26 mouse cellular contexts compared by ENCODE assay signal in the genomic region with DNA sequence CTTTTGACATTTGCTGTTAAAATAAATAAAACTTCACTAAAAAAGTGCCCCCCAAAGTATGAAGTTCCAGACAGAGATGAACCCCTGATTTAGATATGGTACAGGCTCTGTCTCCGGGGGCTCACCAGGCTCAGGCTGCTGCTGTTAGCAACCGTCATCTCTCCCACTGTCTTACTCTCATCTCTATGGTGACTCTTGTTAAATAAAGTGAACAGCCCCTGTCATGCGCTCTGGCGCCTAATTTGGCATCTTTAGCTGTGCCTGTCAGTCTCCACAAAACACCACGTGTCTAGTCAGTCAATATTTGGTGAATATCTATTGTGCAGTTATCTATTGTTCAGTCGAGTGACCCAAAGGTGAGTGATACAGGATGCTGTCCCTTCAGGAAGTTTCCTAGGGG. TPM values are rescaled to one million over a fixed set of nuclear protein-coding genes. Genes with fewer than 3 reads are reported as not detected.
DNase-seq lines count a peak whose midpoint lies in the region; ATAC-seq and TF ChIP-seq lines count a peak whose summit lies in the region.
"Had no signal": no experiment of that assay in that cellular context is flagged by ENCODE, and none has a peak within 500 bp of the region (broad histone marks: within the 10 kb centered on the region; RNA-seq: fewer than 3 reads in every experiment).

No protein-coding gene starts in this region.

- TF ChIP-seq CTCF in layer of hippocampus, adult 2 months (conservative IDR thresholded peaks at IDR 0.05): no peak
- TF ChIP-seq CTCF in brain, embryonic 14.5 days (IDR thresholded peaks at IDR 0.05; ENCODE audit: borderline replicate concordance, extremely low read depth, insufficient read depth, insufficient read length): no peak

- H3K36me3 ChIP-seq in heart, embryonic 12.5 days: no peaks in the 10 kb centered on the region
- H3K36me3 ChIP-seq: embryonic facial prominence, embryonic 10.5 days; embryonic facial prominence, embryonic 13.5 days; heart, embryonic 15.5 days; hindbrain, embryonic 10.5 days had no signal

- H3K4me3 ChIP-seq in heart, embryonic 12.5 days: no peak overlapping the region
- H3K4me3 ChIP-seq in layer of hippocampus, adult 2 months: no peak overlapping the region
- H3K4me3 ChIP-seq: embryonic facial prominence, embryonic 10.5 days; embryonic facial prominence, embryonic 13.5 days; erythroblast, embryonic 14.5 days; forebrain, embryonic 13.5 days; heart, embryonic 15.5 days; hindbrain, embryonic 10.5 days had no signal

- WGBS in heart, embryonic 12.5 days: 62% methylated on average over 6 of the region's 6 CpGs

- H3K4me2 ChIP-seq in heart, embryonic 12.5 days: no peak overlapping the region
- H3K4me2 ChIP-seq: embryonic facial prominence, embryonic 13.5 days; forebrain, embryonic 13.5 days; heart, embryonic 11.5 days; heart, embryonic 15.5 days; hindbrain, embryonic 14.5 days had no signal

- no peak overlapping the region for H3K9ac ChIP-seq in heart, embryonic 12.5 days
- H3K9ac ChIP-seq: embryonic facial prominence, embryonic 13.5 days; forebrain, embryonic 13.5 days; heart, embryonic 15.5 days; hindbrain, embryonic 14.5 days had no signal

- TF ChIP-seq POLR2A in brain, embryonic 14.5 days (IDR thresholded peaks at IDR 0.05; ENCODE audit: borderline replicate concordance, extremely low read depth, insufficient read depth, insufficient read length, poor library complexity, severe bottlenecking): no peak

- H3K9me3 ChIP-seq in heart, embryonic 12.5 days (replicated peaks): no peaks in the 10 kb centered on the region
- H3K9me3 ChIP-seq: embryonic facial prominence, embryonic 10.5 days; embryonic facial prominence, embryonic 13.5 days; heart, embryonic 15.5 days; hindbrain, embryonic 10.5 days had no signal

- peaks cover 14% of the 10 kb centered on the region for H3K4me1 ChIP-seq in heart, embryonic 12.5 days (replicated peaks)

- peak; percentile 81 for DNase-seq in heart, adult 11 months
- DNase-seq in layer of hippocampus, adult 2 months (ENCODE audit: low spot score in 2 of 2): peak in 1 of 2 experiments; percentile 44
- DNase-seq in layer of hippocampus, adult 8-10 months (ENCODE audit: low spot score in 2 of 2): no peak
- peak; percentile 31 for DNase-seq in brain, adult 2 months (ENCODE audit: low read depth, low spot score)
- DNase-seq in brain, embryonic 14.5 days (ENCODE audit: low read depth): peak; percentile 41
- DNase-seq: adrenal gland, adult 2 months; adrenal gland, postnatal 14 days; cerebellum, adult 18-20 months; cerebellum, adult 9-10 months; cerebellum, postnatal 14 days; embryo, embryonic 11 days; gastrocnemius, postnatal 10 days; gastrocnemius, postnatal 36 days; heart, postnatal 10 days; heart, postnatal 36 days had no signal

- 0 out of 2 replicates have a peak, but pooled peaks cover 2% of the 10 kb centered on the region for H3K27me3 ChIP-seq in heart, embryonic 12.5 days (replicated peaks)
- H3K27me3 ChIP-seq: embryonic facial prominence, embryonic 13.5 days; heart, embryonic 15.5 days had no signal

- H3K27ac ChIP-seq in heart, embryonic 12.5 days (ENCODE audit: poor library complexity, severe bottlenecking): no peak overlapping the region
- 0 out of 2 replicates have a peak overlapping the region, but pooled peaks have one; percentile 23 for H3K27ac ChIP-seq in layer of hippocampus, adult 2 months
- H3K27ac ChIP-seq: embryonic facial prominence, embryonic 10.5 days; forebrain, embryonic 13.5 days; heart, embryonic 15.5 days; hindbrain, embryonic 14.5 days had no signal

- no peak for ATAC-seq in heart, embryonic 12.5 days (ENCODE audit: insufficient number of reproducible peaks, low FRiP score)
- ATAC-seq: CD4-positive, CD25-positive, alpha-beta regulatory T cell, adult 4 months; forebrain, embryonic 13.5 days; intestine, postnatal 0 days had no signal

RNA-seq across cellular contexts. Expression of a gene that starts 24.0 kb away (rescaled TPM):
- 19.6 and 21.8 TPM in 2 replicates for polyA plus RNA-seq in heart, embryonic 12.5 days (2016; fragmentation: Nextera tagmentation; extraction: Ambion mirVana)
- total RNA-seq in layer of hippocampus, adult 2 months (2021): 10 to 100 TPM; 29.2 to 29.6 TPM
- total RNA-seq in layer of hippocampus, adult 8-10 months (2022): 10 to 100 TPM; 29.6 to 33.1 (median 32.7) TPM
- 20.8 and 23.0 TPM in 2 replicates for polyA plus RNA-seq in brain, embryonic 14.5 days (2012; rRNA removed)

Comparison
In these comparisons a context has a peak if more than half of its experiments do, and no peak if none do; other contexts are left out.
1. DNase-seq: peak in heart, adult 11 months (single experiment), brain, adult 2 months (single experiment) and brain, embryonic 14.5 days (single experiment); none in layer of hippocampus, adult 8-10 months (0 of 2).